Mouse (Mus musculus) spleen, adult 2 months (tissue): ENCODE data around the gene Irf2.

Experiments
- CTCF ChIP-seq: fragments of 200-500 bp; IDR thresholded peaks from 2 replicates; pipeline ENCODE4 v1.5.1; 2011; ENCODE audit warnings: mild to moderate bottlenecking, inconsistent platforms; ENCODE audit not compliant: insufficient read depth, insufficient read length, insufficient replicate concordance; ENCODE audit errors: extremely low read depth
- POLR2A ChIP-seq: fragments of 200-500 bp; IDR thresholded peaks from 2 replicates; pipeline ENCODE4 v1.6.1; 2011; ENCODE audit warnings: low read depth, low read length, inconsistent platforms

DNA sequence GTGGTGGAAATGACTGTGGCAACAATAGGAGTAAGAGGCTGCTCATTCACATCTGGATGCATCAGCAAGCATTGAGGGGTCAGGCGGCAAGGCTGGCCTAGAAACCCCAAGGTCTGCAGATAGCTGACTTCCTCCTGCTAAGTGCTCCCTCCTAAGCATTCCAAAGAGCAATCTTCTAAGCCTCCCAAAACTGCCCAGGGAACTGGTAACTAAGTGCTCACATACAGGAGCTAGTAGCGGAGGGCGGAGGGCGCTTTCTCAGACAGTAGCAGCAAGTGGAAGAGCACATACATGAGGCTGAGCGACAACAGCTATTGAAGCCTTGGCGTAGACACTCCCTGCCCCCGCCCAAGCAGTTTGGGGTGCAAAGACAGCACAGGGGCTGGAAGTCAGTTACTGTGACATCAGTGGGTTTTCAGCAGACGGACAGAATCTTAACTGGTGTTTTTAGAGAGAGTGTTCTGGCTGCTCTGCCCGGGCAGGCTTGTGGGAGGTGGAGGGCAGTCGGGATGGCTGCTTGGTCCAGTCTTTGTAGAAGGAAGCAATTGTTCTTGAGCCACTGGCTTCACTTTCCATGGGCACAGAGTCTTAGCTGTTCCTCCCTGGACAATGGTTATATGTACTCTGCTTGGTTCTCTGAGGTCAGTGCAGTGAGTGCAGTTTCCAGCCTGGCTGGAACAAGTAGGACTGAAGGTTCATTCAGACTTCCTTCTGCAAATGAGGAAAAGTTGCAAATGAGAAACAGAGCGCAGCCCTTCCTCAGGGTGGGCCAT, 30.1 kb downstream of the Irf2 start:
- no peak for TF ChIP-seq CTCF
- no peak for TF ChIP-seq POLR2A
